In genomic region chr9:96721163-96721799, GRCm38 (mm10) we compare ENCODE assay signal across 16 mouse cellular contexts. TPM values are rescaled to one million over a fixed set of nuclear protein-coding genes. Genes with fewer than 3 reads are reported as not detected.
DNase-seq lines count a peak whose midpoint lies in the region; ATAC-seq and TF ChIP-seq lines count a peak whose summit lies in the region.
"Had no signal": no experiment of that assay in that cellular context is flagged by ENCODE, and none has a peak within 500 bp of the region (broad histone marks: within the 10 kb centered on the region; RNA-seq: fewer than 3 reads in every experiment).

No protein-coding gene starts in this region.

- DNase-seq in cerebellum, adult 18-20 months: peak; percentile 11 to 26
- DNase-seq in cerebellum, postnatal 4 days (ENCODE audit: low spot score in 2 of 2): no peak
- DNase-seq in heart, postnatal 4 days: no peak
- DNase-seq in CH12.LX (ENCODE audit: extremely low read depth): peak; percentile 59
- no peak for DNase-seq in adrenal gland, postnatal 25 days
- DNase-seq in right cerebral cortex, postnatal 25 days: no peak
- DNase-seq: adrenal gland, postnatal 14 days; kidney, postnatal 10 days; lung, postnatal 36 days; thymus, postnatal 36 days had no signal

- no peak for TF ChIP-seq RAD21 in CH12.LX (IDR thresholded peaks at IDR 0.05; ENCODE audit: low read depth, low read length)

- no peak for TF ChIP-seq EP300 in CH12.LX (IDR thresholded peaks at IDR 0.05; ENCODE audit: low read length)

- H3K36me3 ChIP-seq in heart, embryonic 11.5 days (ENCODE audit: control insufficient read depth, insufficient read depth, low read length): no peaks in the 10 kb centered on the region
- H3K36me3 ChIP-seq in CH12.LX (replicated peaks in 1 of 2; ENCODE audit: control insufficient read depth in 1 of 2, insufficient read depth in 1 of 2, low read length in 1 of 2): peaks cover 3 to 40% of the 10 kb centered on the region in 2 experiments
- peaks cover 6% of the 10 kb centered on the region for H3K36me3 ChIP-seq in heart, embryonic 16.5 days (ENCODE audit: control insufficient read depth, insufficient read depth)
- H3K36me3 ChIP-seq: embryonic facial prominence, embryonic 12.5 days; midbrain, embryonic 12.5 days had no signal

- H3K4me1 ChIP-seq in heart, embryonic 11.5 days (ENCODE audit: control insufficient read depth, insufficient read depth, low read length): peaks cover 27% of the 10 kb centered on the region
- peaks cover 12 to 48% of the 10 kb centered on the region in 2 experiments for H3K4me1 ChIP-seq in CH12.LX (ENCODE audit: control insufficient read depth in 1 of 2, insufficient read depth in 2 of 2)
- H3K4me1 ChIP-seq in heart, embryonic 16.5 days (ENCODE audit: control insufficient read depth, insufficient read depth, low read length): peaks cover 22% of the 10 kb centered on the region

- H3K27ac ChIP-seq in heart, embryonic 11.5 days (ENCODE audit: low read depth, low read length): peak overlapping the region; percentile 97; the same call in 1 of the 2 replicates
- H3K27ac ChIP-seq in CH12.LX (ENCODE audit: insufficient read depth, low read depth): peak overlapping the region; percentile 96
- peak overlapping the region; percentile 97 for H3K27ac ChIP-seq in heart, embryonic 16.5 days (ENCODE audit: low read length)
- H3K27ac ChIP-seq: embryonic facial prominence, embryonic 12.5 days; limb, embryonic 10.5 days; liver, embryonic 14.5 days; midbrain, embryonic 12.5 days had no signal

- peaks cover 94% of the 10 kb centered on the region for H3K79me2 ChIP-seq in CH12.LX (replicated peaks; ENCODE audit: control insufficient read depth, extremely low read depth, insufficient read depth, poor library complexity, severe bottlenecking)

- no peaks in the 10 kb centered on the region for H3K27me3 ChIP-seq in heart, embryonic 11.5 days (ENCODE audit: control insufficient read depth, insufficient read depth, low read length)
- H3K27me3 ChIP-seq in CH12.LX (replicated peaks): no peaks in the 10 kb centered on the region
- H3K27me3 ChIP-seq in heart, embryonic 16.5 days (ENCODE audit: control insufficient read depth, insufficient read depth, low read length): no peaks in the 10 kb centered on the region
- H3K27me3 ChIP-seq: embryonic facial prominence, embryonic 12.5 days had no signal

- H3K9me3 ChIP-seq in heart, embryonic 11.5 days (replicated peaks; ENCODE audit: control insufficient read depth, low read length): no peaks in the 10 kb centered on the region
- no peaks in the 10 kb centered on the region for H3K9me3 ChIP-seq in CH12.LX (replicated peaks; ENCODE audit: low read length)
- H3K9me3 ChIP-seq in heart, embryonic 16.5 days (replicated peaks; ENCODE audit: control insufficient read depth, low read length): no peaks in the 10 kb centered on the region
- H3K9me3 ChIP-seq: embryonic facial prominence, embryonic 12.5 days; limb, embryonic 10.5 days; midbrain, embryonic 12.5 days had no signal

- H3K4me2 ChIP-seq in heart, embryonic 11.5 days: no peak overlapping the region
- peak overlapping the region; percentile 94 for H3K4me2 ChIP-seq in CH12.LX (ENCODE audit: insufficient read depth, low read depth, poor library complexity, severe bottlenecking)
- no peak overlapping the region for H3K4me2 ChIP-seq in heart, embryonic 16.5 days (ENCODE audit: low read depth, low read length)
- H3K4me2 ChIP-seq: embryonic facial prominence, embryonic 12.5 days; midbrain, embryonic 12.5 days had no signal

- WGBS in heart, embryonic 11.5 days (ENCODE audit: insufficient replicate concordance): 67% methylated on average over 8 of the region's 8 CpGs
- 53% methylated on average over 8 of the region's 8 CpGs for WGBS in heart, embryonic 16.5 days

- no peak for TF ChIP-seq CTCF in CH12.LX (conservative IDR thresholded peaks at IDR 0.05 in 1 of 2, IDR thresholded peaks at IDR 0.05 in 1 of 2; ENCODE audit: low read depth in 2 of 2, low read length in 2 of 2)

- no peak overlapping the region for H3K4me3 ChIP-seq in heart, embryonic 11.5 days (ENCODE audit: low read depth, low read length)
- no peak overlapping the region for H3K4me3 ChIP-seq in CH12.LX (replicated peaks in 1 of 3; ENCODE audit: low read depth in 2 of 3, low read length in 2 of 3, poor library complexity in 1 of 3)
- H3K4me3 ChIP-seq in heart, embryonic 16.5 days (ENCODE audit: low read length): no peak overlapping the region
- H3K4me3 ChIP-seq: embryonic facial prominence, embryonic 12.5 days; limb, embryonic 10.5 days; midbrain, embryonic 12.5 days had no signal

- no peak for ATAC-seq in heart, embryonic 11.5 days (replicated peaks; ENCODE audit: insufficient number of reproducible peaks, low FRiP score, low TSS enrichment)
- no peak for ATAC-seq in heart, embryonic 16.5 days (replicated peaks; ENCODE audit: extremely low read depth, insufficient read depth, low FRiP score)

- no peak overlapping the region for H3K9ac ChIP-seq in heart, embryonic 11.5 days (ENCODE audit: low read depth, low read length)
- peak overlapping the region; percentile 94 for H3K9ac ChIP-seq in CH12.LX (ENCODE audit: insufficient read depth, low read depth)
- H3K9ac ChIP-seq in heart, embryonic 16.5 days (ENCODE audit: low read length): no peak overlapping the region
- H3K9ac ChIP-seq: embryonic facial prominence, embryonic 12.5 days; liver, embryonic 14.5 days; midbrain, embryonic 12.5 days had no signal

- in situ Hi-C loops in CH12.LX (cut with MboI; ENCODE audit: low pct_ligation_motif_present, low pct_unique_long_range_greater_than_20kb, low sequenced_read_pairs): no loop called here

- 0 out of 2 replicates have a peak, but pooled peaks have one; percentile 10 for TF ChIP-seq POLR2A in CH12.LX (IDR thresholded peaks at IDR 0.05; ENCODE audit: low read depth, low read length)

- dilution Hi-C loops in CH12.LX (cut with MboI; ENCODE audit: extremely low pct_ligation_motif_present, extremely low pct_unique_long_range_greater_than_20kb, low sequenced_read_pairs): no loop called here

TF ChIP-seq in CH12.LX, 34 proteins besides CTCF, POLR2A, EP300 and RAD21:
- TF ChIP-seq SIN3A (IDR thresholded peaks at IDR 0.05; ENCODE audit: low read length) (no peak), ZMIZ1 (IDR thresholded peaks at IDR 0.05; ENCODE audit: low read depth, low read length) (no peak), RCOR1 (conservative IDR thresholded peaks at IDR 0.05; ENCODE audit: low read depth, low read length) (no peak), TBP (conservative IDR thresholded peaks at IDR 0.05; ENCODE audit: low read depth, low read length) (0 out of 2 replicates have a peak, but pooled peaks have one; percentile 33), BHLHE40 (IDR thresholded peaks at IDR 0.05; ENCODE audit: low read depth, low read length) (no peak)
TF ChIP-seq in CH12.LX: peak in this region for 1.

RNA-seq across cellular contexts. Expression of gene Zbtb38, which starts 31.4 kb away (rescaled TPM):
- polyA plus RNA-seq in heart, embryonic 11.5 days (2014; fragmentation: Nextera tagmentation; extraction: Ambion mirVana): 22.7 and 24.7 TPM in 2 replicates
- total RNA-seq in heart, postnatal 4 days (2021): 10 to 100 TPM; 34.6 to 35.2 TPM
- total RNA-seq in CH12.LX (2012; rRNA removed) (83.6 and 102 TPM in 2 replicates), CH12.LX (2014; rRNA removed) (67.9 and 68.8 TPM in 2 replicates)
- polyA plus RNA-seq in CH12.LX (2012; ENCODE audit: insufficient read length, low read depth): 51.7 and 53.0 TPM in 2 replicates
- polyA plus RNA-seq in heart, embryonic 16.5 days (2015; fragmentation: Nextera tagmentation; extraction: Ambion mirVana): 28.3 and 29.6 TPM in 2 replicates
- total RNA-seq in adrenal gland, postnatal 25 days (2021): 56.5 and 65.6 TPM in 2 replicates

Comparison
In these comparisons a context has a peak if more than half of its experiments do, and no peak if none do; other contexts are left out.
1. DNase-seq: peak in cerebellum, adult 18-20 months (2 of 2) and CH12.LX (single experiment); none in cerebellum, postnatal 4 days (0 of 2), heart, postnatal 4 days (single experiment), adrenal gland, postnatal 25 days (single experiment) and right cerebral cortex, postnatal 25 days (single experiment).
2. Peak in every context shown above with its lines, with median percentiles within 50 percentile points of each other: H3K27ac ChIP-seq.